Mouse (Mus musculus) left cerebral cortex, adult 2 months (tissue): ENCODE results near the gene Mrps15. TPM values are rescaled to one million over a fixed set of nuclear protein-coding genes. Genes with fewer than 3 reads are reported as not detected.

Source experiments
- DNase-seq, 2 experiments: peaks; one replicate each; pipeline ENCODE4 v3.0.0; 2021 to 2022; ENCODE audit warnings: low spot score in 2 of 2, mixed read lengths in 1 of 2; ENCODE audit errors: extremely low spot score in 1 of 2
- H3K27ac ChIP-seq: fragments of 200-600 bp; 2 replicates; pipeline ENCODE4 v1.8.1; 2022
- H3K4me3 ChIP-seq: fragments of 200-600 bp; 2 replicates; pipeline ENCODE4 v1.8.1; 2022
- CTCF ChIP-seq: fragments of 200-600 bp; IDR thresholded peaks from 2 replicates; pipeline ENCODE4 v1.8.1; 2022; ENCODE audit warnings: antibody characterized with exemption, mild to moderate bottlenecking, moderate library complexity
- intact Hi-C: fragments of 180-260 bp; cut with DNase I; formaldehyde crosslinking; loops from one replicate; pipeline ENCODE4 v1.15.1; 2025
- total RNA-seq, 2 experiments: library from RNA; stranded (reverse); gene quantifications; 2 replicates each; pipeline ENCODE4 v1.2.3; 2021

Gene Mrps15
- total RNA-seq, 2 experiments from 2014 or later: 44.6 to 49.0 TPM

DNA sequence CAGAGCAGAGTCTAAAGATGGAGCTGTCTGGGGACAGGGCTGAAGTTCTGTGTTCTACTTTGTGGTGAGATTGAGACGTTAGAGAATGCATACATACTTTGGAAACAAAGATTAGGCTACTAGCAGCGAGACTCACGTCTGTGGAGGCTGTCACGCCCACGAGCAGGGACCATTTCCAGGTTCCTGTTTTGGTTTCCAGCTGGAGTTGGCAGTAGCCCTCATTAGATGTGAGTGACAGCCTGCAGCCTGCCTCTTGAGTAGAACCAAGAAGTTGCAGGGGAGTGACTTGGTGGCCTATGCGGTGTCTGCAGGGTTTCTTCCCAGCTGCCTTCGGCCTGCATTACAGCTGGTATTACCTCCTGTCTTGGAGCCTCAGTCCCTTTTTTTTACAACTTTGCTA, 4.9 kb downstream of the Mrps15 start:
- Histone ChIP-seq H3K4me3 (no peak overlapping the region), H3K27ac (no peak overlapping the region)
- TF ChIP-seq CTCF: no peak
- DNase-seq: peak; percentile 42 to 63
- intact Hi-C loops: no loop called here

DNA sequence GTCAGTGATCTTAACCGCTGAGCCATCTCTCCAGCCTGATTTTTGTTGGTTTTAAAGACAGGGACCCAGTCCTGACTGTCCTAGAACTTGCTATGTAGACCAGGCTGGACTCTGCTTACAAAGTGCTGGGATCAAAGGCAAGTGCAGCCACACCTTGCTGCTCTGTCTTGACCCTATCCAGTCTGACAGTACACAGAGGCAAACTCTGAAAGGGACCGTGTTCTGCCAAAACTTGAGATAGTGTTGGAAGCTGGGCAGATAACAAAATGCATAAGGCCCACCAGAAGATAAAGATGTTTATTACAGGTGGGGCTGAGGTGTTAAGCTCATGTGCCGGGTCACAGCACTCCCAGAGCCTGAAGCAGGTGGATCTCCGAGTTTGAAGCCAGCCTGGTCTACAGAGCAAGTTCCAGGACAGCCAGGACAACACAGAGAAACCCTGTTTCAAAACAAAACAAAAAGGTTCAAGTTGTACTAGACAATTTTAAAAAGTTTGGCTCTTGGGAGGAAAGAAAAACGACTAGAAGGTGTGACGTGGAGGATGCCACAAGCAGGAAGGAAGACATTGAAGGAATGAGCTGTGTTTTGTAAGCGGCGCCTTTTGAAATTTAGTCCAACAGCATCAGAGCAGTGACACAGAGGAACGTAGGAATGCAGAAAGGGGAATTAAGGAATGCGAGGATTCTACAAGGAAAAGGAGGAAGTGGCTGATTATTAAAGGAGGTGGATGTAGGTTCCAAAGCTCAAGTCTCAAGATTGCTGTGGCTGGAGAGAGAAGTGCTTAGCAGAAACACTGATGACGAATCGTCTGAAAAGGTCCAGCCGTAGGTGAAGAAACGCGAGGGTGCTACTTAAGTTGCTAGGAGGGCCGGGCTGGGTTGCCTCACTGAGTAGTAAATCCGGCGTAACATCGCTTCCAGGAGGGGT, 10.7 kb downstream of the Mrps15 start:
- Histone ChIP-seq H3K27ac (no peak overlapping the region), H3K4me3 (peak overlapping the region; percentile 79)
- no peak for DNase-seq
- intact Hi-C loops: loop anchor here (5.0 kb wide), 1 partner anchor 1020 kb away; the partner anchor contains the start of gene Zmym6
- no peak for TF ChIP-seq CTCF

DNA sequence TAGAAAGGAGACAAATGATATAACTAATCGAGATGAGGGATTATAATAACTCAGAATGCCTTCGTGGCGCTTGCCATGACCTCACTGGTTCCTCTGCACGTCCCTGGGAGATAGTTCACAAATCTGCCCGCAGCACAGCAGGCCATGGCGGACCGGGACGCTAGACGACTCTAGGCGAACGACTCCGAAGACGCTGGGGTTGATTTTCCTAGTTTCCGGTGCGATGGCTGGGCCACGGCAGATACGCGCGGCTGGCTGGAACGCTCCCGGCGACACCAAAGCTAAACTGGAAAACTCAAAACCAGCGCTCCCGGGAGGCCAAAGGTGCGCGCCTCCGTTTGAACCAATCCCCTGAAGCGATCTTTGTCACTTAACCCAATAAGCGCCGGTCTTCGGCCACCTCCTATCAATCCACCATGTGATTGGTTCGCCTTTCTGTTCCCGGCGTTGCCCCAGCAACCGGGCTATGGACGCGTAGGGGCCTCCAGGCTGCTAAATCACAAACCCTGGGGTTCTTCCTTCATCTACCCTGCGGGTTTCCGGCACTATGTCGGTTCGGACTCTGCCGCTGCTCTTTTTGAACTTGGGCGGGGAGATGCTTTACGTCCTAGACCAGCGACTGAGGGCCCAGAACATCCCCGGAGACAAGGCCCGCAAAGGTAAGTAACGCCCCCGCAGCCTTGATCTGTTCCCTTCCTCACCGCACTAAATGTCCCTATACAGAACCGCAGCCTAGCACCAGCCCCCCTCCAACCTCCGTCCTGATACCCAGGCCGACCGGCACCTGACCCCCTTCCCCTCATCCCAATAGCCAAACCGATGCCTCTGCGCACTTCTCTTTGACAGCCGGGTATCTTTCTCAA, 11.6 kb downstream of the Mrps15 start, which contains the start of gene Oscp1:
Gene Oscp1 (plus strand): TSS at position 432 of the 863 bp plus-strand sequence.
- Histone ChIP-seq H3K4me3 (peak within 1 kb of the TSS; percentile 79), H3K27ac (peak within 1 kb of the TSS; percentile 91)
- TF ChIP-seq CTCF: no peak
- intact Hi-C loops: loop anchor here (5.0 kb wide), 1 partner anchor 1019 kb away; the partner anchor contains the start of gene Zmym6
- peak; percentile 90 to 92 for DNase-seq

GRCm38 (mm10) chr4:126058997-126059362, 12.3 kb downstream of the Mrps15 start:
- Histone ChIP-seq H3K4me3 (peak overlapping the region; percentile 79), H3K27ac (peak overlapping the region; percentile 91)
- peak; percentile 52 to 71 for DNase-seq
- intact Hi-C loops: loop anchor here (5.0 kb wide), 1 partner anchor 1018 kb away; the partner anchor contains the start of gene Zmym6
- no peak for TF ChIP-seq CTCF

- Histone ChIP-seq H3K27ac (peak overlapping the region; percentile 56; the same call in 1 of the 2 replicates), H3K4me3 (no peak overlapping the region)
- DNase-seq: peak in 1 of 2 experiments; percentile 24
- peak; percentile 60 for TF ChIP-seq CTCF
- intact Hi-C loops: no loop called here
Measured at GRCm38 (mm10) chr4:126062856-126063255, 16.1 kb downstream of the Mrps15 start.

- intact Hi-C loops: no loop called here
- no peak for TF ChIP-seq CTCF
- peak in 1 of 2 experiments; percentile 19 for DNase-seq
- no peak overlapping the region for H3K27ac ChIP-seq
- no peak overlapping the region for H3K4me3 ChIP-seq
Measured at GRCm38 (mm10) chr4:126065241-126065640, 18.5 kb downstream of the Mrps15 start.

- Histone ChIP-seq H3K27ac (no peak overlapping the region), H3K4me3 (no peak overlapping the region)
- DNase-seq: peak in 1 of 2 experiments; percentile 24
- no peak for TF ChIP-seq CTCF
- intact Hi-C loops: no loop called here
Measured at GRCm38 (mm10) chr4:126067401-126068077, 20.8 kb downstream of the Mrps15 start.

DNA sequence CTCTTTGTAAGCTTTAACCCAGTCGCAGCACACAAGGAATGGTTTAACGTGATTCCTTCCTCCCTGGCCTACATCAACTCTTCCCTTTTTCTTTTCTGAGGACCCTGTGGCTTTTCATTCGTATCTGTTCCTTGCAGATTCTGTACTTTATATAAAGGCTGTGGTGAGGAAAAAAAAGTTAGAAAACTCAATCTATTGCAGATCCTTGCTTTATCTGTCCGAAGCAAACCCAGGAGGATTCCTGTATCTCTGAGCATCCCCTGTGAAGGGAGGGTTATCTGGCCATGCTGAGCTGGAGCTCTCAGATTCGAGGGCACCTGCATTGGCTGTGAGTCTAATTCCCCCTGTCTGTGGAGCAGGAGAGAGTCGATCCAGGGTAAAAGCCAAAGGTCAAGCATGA, 22.1 kb downstream of the Mrps15 start:
- Histone ChIP-seq H3K27ac (no peak overlapping the region), H3K4me3 (no peak overlapping the region)
- TF ChIP-seq CTCF: no peak
- intact Hi-C loops: no loop called here
- no peak for DNase-seq

DNA sequence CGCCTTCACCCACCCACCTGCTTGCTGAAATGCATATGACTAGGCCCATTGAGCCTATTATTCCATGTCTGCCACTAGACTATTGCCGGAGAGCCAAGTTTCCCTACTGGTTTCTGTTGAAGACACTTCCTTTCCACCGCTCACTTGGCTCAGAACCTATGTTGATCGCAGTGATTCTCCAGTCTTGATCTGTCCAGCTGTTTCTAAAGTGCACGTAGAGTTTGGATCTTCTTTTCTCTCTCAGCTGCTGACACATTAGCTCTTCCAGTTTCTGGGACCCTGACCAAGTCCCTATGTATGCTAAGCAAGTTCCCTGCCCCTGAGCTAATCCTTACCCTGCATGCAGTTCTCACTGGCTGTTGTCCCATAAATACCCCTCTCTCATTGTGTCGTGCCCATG, 31.1 kb downstream of the Mrps15 start:
- no peak for DNase-seq
- H3K27ac ChIP-seq: no peak overlapping the region
- H3K4me3 ChIP-seq: no peak overlapping the region
- TF ChIP-seq CTCF: no peak
- intact Hi-C loops: no loop called here

DNA sequence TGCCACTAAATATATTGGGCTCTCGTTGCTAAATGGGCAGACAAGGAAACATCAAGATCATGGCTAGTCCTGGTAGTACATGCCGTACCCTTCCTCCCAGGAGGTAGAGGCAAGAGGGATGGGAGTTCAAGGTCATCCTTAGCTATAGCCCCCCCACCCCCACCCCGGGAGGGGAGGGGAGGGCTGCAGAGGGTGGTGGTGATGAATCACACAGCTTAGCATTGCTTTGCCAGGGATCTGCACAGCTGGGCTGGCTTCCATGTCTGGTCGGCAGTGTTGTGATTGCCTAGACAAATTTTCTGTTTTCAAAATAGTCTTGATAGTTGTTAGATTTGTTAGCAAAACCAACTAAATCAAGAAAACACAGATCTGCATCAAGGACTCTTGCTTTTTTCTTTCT, 32.5 kb downstream of the Mrps15 start:
- intact Hi-C loops: no loop called here
- DNase-seq: no peak
- Histone ChIP-seq H3K27ac (no peak overlapping the region), H3K4me3 (no peak overlapping the region)
- no peak for TF ChIP-seq CTCF

DNA sequence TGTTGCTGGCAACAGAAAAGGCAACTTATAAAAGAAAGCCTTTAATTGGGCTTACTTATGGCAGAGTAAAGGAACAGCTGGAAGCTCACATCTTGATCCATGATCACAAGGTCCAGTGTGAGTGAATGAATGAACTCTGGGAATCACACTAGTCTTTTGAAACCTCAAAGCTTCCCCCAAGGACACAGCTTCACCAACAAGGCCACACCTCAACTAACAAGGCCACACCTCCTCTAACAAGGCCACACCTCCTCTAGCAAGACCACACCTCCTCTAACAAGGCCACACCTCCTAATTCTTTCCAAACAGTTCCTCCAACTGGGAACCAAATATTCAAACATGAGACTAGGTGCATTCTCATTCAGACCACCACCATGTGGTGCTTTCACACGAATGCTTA, 34.9 kb downstream of the Mrps15 start:
- Histone ChIP-seq H3K27ac (no peak overlapping the region), H3K4me3 (no peak overlapping the region)
- DNase-seq: no peak
- intact Hi-C loops: no loop called here
- no peak for TF ChIP-seq CTCF
